In genomic region chr2:29817426-29818232, GRCm38 (mm10) we compare ENCODE assay signal across 8 mouse cellular contexts. TPM values are rescaled to one million over a fixed set of nuclear protein-coding genes. Genes with fewer than 3 reads are reported as not detected.
DNase-seq lines count a peak whose midpoint lies in the region; ATAC-seq lines count a peak whose summit lies in the region.

No protein-coding gene starts in this region.

- ATAC-seq in embryonic facial prominence, embryonic 11.5 days (replicated peaks; ENCODE audit: insufficient number of reproducible peaks, low FRiP score, low TSS enrichment, low read depth), result peak; percentile 54; the same call in 1 of the 2 replicates
- peak; percentile 62 for ATAC-seq in midbrain, embryonic 16.5 days

- peaks cover 2% of the 10 kb centered on the region; the same call in 1 of the 2 replicates for H3K36me3 ChIP-seq in embryonic facial prominence, embryonic 11.5 days (replicated peaks; ENCODE audit: control insufficient read depth, insufficient read depth, low read depth, low read length)
- peaks cover 44% of the 10 kb centered on the region for H3K36me3 ChIP-seq in limb, embryonic 10.5 days
- H3K36me3 ChIP-seq in midbrain, embryonic 16.5 days (ENCODE audit: control insufficient read depth, insufficient read depth, low read length), result peaks cover 28% of the 10 kb centered on the region

- H3K4me3 ChIP-seq in embryonic facial prominence, embryonic 11.5 days (ENCODE audit: low read depth, low read length), result no peak overlapping the region
- H3K4me3 ChIP-seq in limb, embryonic 10.5 days, result peak overlapping the region; percentile 1; the same call in 1 of the 2 replicates
- H3K4me3 ChIP-seq in midbrain, embryonic 16.5 days (ENCODE audit: low read depth, low read length), result no peak overlapping the region

- no peak overlapping the region for H3K4me2 ChIP-seq in embryonic facial prominence, embryonic 11.5 days (ENCODE audit: low read depth, low read length)
- H3K4me2 ChIP-seq in midbrain, embryonic 16.5 days (ENCODE audit: low read length), result 0 out of 2 replicates have a peak overlapping the region, but pooled peaks have one; percentile 22

- no peaks in the 10 kb centered on the region for H3K9me3 ChIP-seq in embryonic facial prominence, embryonic 11.5 days (replicated peaks; ENCODE audit: control insufficient read depth, low read length)
- H3K9me3 ChIP-seq in limb, embryonic 10.5 days (replicated peaks), result no peaks in the 10 kb centered on the region
- H3K9me3 ChIP-seq in midbrain, embryonic 16.5 days (replicated peaks; ENCODE audit: control insufficient read depth, low read length, poor library complexity, severe bottlenecking), result no peaks in the 10 kb centered on the region

- peak; percentile 59 for DNase-seq in 3134 (ENCODE audit: extremely low read depth, insufficient read length, low spot score)
- DNase-seq in adrenal gland, postnatal 14 days, result peak; percentile 85
- peak; percentile 91 for DNase-seq in embryonic facial prominence, embryonic 11.5 days (ENCODE audit: low spot score)
- DNase-seq in heart, adult 11 months, result peak; percentile 97
- DNase-seq in kidney, adult 11 months, result peak; percentile 81
- DNase-seq in limb, embryonic 10.5 days (ENCODE audit: low spot score), result peak; percentile 91
- DNase-seq in spleen, postnatal 10 days (ENCODE audit: low spot score in 2 of 2), result peak; percentile 80 to 86

- H3K4me1 ChIP-seq in embryonic facial prominence, embryonic 11.5 days (ENCODE audit: control insufficient read depth, insufficient read depth, low read length), result no peaks in the 10 kb centered on the region
- H3K4me1 ChIP-seq in limb, embryonic 10.5 days, result peaks cover 24% of the 10 kb centered on the region
- H3K4me1 ChIP-seq in midbrain, embryonic 16.5 days (ENCODE audit: control insufficient read depth, insufficient read depth, low read length), result peaks cover 18% of the 10 kb centered on the region; the same call in 1 of the 2 replicates

- H3K27ac ChIP-seq in embryonic facial prominence, embryonic 11.5 days (replicated peaks; ENCODE audit: low read depth, low read length), result no peak overlapping the region
- H3K27ac ChIP-seq in limb, embryonic 10.5 days, result no peak overlapping the region
- peak overlapping the region; percentile 79 for H3K27ac ChIP-seq in midbrain, embryonic 16.5 days (ENCODE audit: low read length)

- 35% methylated on average over 8 of the region's 8 CpGs for WGBS in embryonic facial prominence, embryonic 11.5 days
- WGBS in limb, embryonic 10.5 days, result 33% methylated on average over 8 of the region's 8 CpGs
- WGBS in midbrain, embryonic 16.5 days, result 36% methylated on average over 8 of the region's 8 CpGs

- no peaks in the 10 kb centered on the region for H3K27me3 ChIP-seq in embryonic facial prominence, embryonic 11.5 days (ENCODE audit: control insufficient read depth, insufficient read depth, low read length)
- H3K27me3 ChIP-seq in limb, embryonic 10.5 days (ENCODE audit: low read depth, poor library complexity, severe bottlenecking), result no peaks in the 10 kb centered on the region
- no peaks in the 10 kb centered on the region for H3K27me3 ChIP-seq in midbrain, embryonic 16.5 days (ENCODE audit: control insufficient read depth, insufficient read depth, low read depth, low read length)

- H3K9ac ChIP-seq in embryonic facial prominence, embryonic 11.5 days (replicated peaks; ENCODE audit: low read length), result no peak overlapping the region
- H3K9ac ChIP-seq in midbrain, embryonic 16.5 days (ENCODE audit: low read depth, low read length), result no peak overlapping the region

RNA-seq across cellular contexts. Expression of gene Urm1, which starts 2.2 kb away (rescaled TPM):
- total RNA-seq in adrenal gland, postnatal 14 days (2021), result 33.8 and 34.3 TPM in 2 replicates
- 17.6 and 18.4 TPM in 2 replicates for polyA plus RNA-seq in embryonic facial prominence, embryonic 11.5 days (2014; fragmentation: Nextera tagmentation; extraction: Ambion mirVana)
- polyA plus RNA-seq in limb, embryonic 10.5 days (2016; fragmentation: Nextera tagmentation; extraction: Ambion mirVana), result 20.4 and 25.1 TPM in 2 replicates
- 21.8 and 29.9 TPM in 2 replicates for polyA plus RNA-seq in midbrain, embryonic 16.5 days (2015; fragmentation: Nextera tagmentation; extraction: Ambion mirVana)

RNA-seq across cellular contexts. Expression of gene Slc27a4, which starts 15.2 kb away (rescaled TPM):
- 30.5 and 32.5 TPM in 2 replicates for total RNA-seq in adrenal gland, postnatal 14 days (2021)
- 11.0 and 11.3 TPM in 2 replicates for polyA plus RNA-seq in embryonic facial prominence, embryonic 11.5 days (2014; fragmentation: Nextera tagmentation; extraction: Ambion mirVana)
- polyA plus RNA-seq in limb, embryonic 10.5 days (2016; fragmentation: Nextera tagmentation; extraction: Ambion mirVana), result 8.5 and 9.8 TPM in 2 replicates
- polyA plus RNA-seq in midbrain, embryonic 16.5 days (2015; fragmentation: Nextera tagmentation; extraction: Ambion mirVana), result 42.6 and 43.2 TPM in 2 replicates

RNA-seq across cellular contexts. Expression of gene Trub2, which starts 29.3 kb away (rescaled TPM):
- total RNA-seq in adrenal gland, postnatal 14 days (2021), result 33.6 and 39.4 TPM in 2 replicates
- polyA plus RNA-seq in embryonic facial prominence, embryonic 11.5 days (2014; fragmentation: Nextera tagmentation; extraction: Ambion mirVana), result 29.1 and 32.3 TPM in 2 replicates
- 65.7 and 73.8 TPM in 2 replicates for polyA plus RNA-seq in limb, embryonic 10.5 days (2016; fragmentation: Nextera tagmentation; extraction: Ambion mirVana)
- 30.8 and 32.8 TPM in 2 replicates for polyA plus RNA-seq in midbrain, embryonic 16.5 days (2015; fragmentation: Nextera tagmentation; extraction: Ambion mirVana)

RNA-seq across cellular contexts. Expression of gene Coq4, which starts 30.3 kb away (rescaled TPM):
- total RNA-seq in adrenal gland, postnatal 14 days (2021), result 19.0 and 23.2 TPM in 2 replicates
- polyA plus RNA-seq in embryonic facial prominence, embryonic 11.5 days (2014; fragmentation: Nextera tagmentation; extraction: Ambion mirVana), result 34.6 and 39.2 TPM in 2 replicates
- polyA plus RNA-seq in limb, embryonic 10.5 days (2016; fragmentation: Nextera tagmentation; extraction: Ambion mirVana), result 45.5 and 52.8 TPM in 2 replicates
- polyA plus RNA-seq in midbrain, embryonic 16.5 days (2015; fragmentation: Nextera tagmentation; extraction: Ambion mirVana), result 38.3 and 40.5 TPM in 2 replicates

RNA-seq across cellular contexts. Expression of gene Cercam, which starts 51.3 kb away (rescaled TPM):
- 10.8 and 12.4 TPM in 2 replicates for total RNA-seq in adrenal gland, postnatal 14 days (2021)
- polyA plus RNA-seq in embryonic facial prominence, embryonic 11.5 days (2014; fragmentation: Nextera tagmentation; extraction: Ambion mirVana), result 6.1 and 7.5 TPM in 2 replicates
- 8.9 and 11.4 TPM in 2 replicates for polyA plus RNA-seq in limb, embryonic 10.5 days (2016; fragmentation: Nextera tagmentation; extraction: Ambion mirVana)
- 15.1 and 21.2 TPM in 2 replicates for polyA plus RNA-seq in midbrain, embryonic 16.5 days (2015; fragmentation: Nextera tagmentation; extraction: Ambion mirVana)
